Mouse (Mus musculus) spleen, postnatal 14 days (tissue): ENCODE measurements around the gene Sulf2.

ENCODE experiments used
- DNase-seq, 2 experiments: peaks; one replicate each; pipeline ENCODE4 v3.0.0; 2021 to 2022; ENCODE audit warnings: low spot score in 2 of 2

The Sulf2 gene

DNA sequence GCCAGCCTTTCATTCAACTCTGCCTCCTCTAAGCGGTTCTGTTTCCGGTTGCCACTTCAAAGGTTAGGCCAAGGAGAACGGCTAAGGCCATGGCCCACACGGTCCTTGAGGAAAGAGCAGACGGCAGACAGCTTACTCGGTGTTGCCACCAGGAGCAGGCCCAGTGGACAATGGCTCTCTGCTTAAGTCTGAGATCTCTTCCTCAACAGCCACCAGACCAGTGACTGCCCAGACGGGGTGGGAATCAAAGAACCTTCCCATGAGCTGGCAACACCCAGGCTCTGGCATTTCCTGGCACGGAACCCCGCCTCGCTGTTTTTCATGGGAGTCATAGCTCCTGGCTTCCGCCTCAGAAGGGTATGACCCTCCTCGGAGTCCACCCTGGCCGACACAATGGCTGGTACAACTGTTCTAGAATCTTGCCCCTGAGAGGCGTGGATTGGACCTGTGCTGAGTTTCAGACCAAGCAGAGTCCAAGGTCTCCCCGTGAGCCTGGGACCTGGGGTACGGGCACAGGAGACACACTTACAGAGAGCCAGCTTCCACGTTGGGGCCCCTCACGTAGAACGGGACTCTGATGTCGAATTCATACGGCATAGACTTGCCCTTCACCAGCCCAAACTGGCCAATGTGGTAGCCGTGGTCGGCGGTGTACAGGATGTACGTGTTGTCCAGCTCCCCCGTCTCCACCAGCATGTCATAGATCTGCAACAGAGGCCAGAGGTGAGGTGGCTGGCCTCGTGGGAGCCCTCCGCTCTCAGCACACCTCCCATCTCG is 68.8 kb downstream of the Sulf2 start:
- no peak for DNase-seq

GRCm38 (mm10) chr2:166085780-166086179 is 69.7 kb downstream of the Sulf2 start:
- DNase-seq, result no peak

- peak in 1 of 2 experiments; percentile 34 for DNase-seq
These were observed 70.5 kb downstream of the Sulf2 start for GRCm38 (mm10) chr2:166084964-166085363.

DNA sequence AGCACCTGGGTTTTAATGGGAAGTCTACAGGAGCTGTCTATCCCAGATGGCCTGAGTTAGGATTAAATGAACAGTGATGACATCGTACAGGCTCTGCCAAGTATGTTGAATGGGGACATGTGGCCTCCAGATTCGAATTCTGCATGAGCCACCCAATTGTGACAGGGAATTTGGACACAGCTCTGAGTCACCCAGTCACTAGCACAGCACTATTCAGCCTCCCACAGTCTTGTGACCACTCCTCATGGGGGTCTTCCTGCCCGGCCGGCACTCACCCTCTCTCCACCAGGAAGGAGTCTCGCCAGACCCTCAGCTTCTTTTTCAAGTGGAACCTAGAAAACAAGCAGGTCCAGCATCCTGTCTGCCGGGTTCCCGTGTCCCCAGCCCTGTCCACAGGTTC is 71.4 kb downstream of the Sulf2 start:
- no peak for DNase-seq

DNA sequence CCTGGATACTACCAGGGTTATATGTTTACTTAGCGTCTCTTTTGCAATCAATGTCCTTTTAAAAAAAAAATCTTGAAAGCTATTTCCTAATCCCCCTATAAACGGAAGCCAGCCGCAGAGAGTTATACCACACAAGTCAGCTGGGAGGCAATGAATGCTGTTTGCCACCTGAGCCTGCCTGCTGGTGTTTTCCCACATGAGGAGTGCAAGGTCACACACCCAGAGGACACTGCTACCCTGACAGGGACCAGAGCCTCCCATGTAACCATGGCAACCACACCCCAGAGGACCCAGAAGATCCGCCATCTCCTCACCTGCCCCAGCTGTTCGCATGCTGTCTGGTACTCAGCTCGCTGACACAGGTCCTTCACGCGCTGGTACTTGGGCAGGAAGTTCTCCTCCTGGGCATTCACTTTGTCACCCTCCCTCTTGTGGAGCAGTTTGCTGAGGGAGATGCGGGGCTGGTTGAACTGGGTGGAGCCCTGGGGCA is 71.9 kb downstream of the Sulf2 start:
- no peak for DNase-seq

- no peak for DNase-seq
These were observed 72.8 kb downstream of the Sulf2 start for GRCm38 (mm10) chr2:166082661-166083060.

DNA sequence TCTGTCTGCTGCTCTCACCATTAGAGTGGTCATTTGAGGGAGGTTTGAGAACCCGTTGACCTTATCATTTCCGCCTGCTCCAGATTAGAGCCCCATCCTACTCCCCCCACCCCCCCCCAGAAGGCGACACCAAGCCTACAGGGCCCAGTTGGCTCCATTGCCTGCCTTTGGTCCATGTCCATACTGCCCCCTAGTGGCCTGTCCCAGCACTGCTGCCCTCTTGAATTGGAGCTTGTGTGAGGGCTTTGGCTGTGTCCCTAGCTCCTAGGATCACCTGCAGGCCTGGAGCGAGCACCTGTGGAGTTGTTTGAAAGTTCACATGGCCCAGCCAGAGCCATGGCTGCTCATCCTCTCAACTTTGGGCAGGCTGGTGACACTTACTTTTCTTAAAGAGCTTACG is 73.3 kb downstream of the Sulf2 start:
- peak; percentile 44 to 71 for DNase-seq

DNA sequence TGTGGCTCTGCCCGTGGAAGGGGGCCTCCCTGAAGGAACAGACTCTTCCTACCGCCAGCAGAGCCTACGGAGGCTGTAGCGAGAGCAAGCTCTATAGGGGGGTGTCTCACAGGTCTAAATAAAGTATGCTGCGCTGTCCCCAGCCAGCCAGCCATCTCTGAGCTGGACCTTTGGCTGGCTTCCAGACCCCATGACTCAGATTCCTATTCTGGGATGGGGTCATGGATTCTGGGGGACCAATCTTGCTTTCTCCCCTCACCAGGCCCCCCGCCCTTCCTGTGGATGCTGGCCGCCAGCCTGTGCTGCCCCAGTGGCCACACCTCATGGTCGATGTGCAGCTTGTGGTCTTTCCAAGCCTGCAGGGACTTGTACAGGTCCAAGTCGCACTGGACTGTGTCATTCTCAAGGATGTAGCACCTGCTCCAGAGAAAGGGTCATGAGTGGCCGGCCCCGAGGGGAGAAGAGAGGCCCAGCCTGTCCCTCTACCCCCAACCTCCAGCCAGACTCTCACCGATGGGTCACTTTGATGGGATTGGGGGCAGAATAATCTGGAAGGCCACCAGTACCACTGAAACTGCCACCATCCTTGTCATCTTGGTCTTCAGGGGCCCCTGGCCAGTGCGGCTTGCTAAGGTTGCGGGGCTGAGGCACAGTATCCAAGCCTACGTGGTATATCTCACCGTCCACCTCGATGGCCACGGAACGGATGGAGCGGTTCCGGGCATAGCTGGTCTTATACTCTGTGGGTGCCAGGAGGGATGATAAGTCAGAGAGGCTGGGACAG is 74.3 kb downstream of the Sulf2 start:
- no peak for DNase-seq

DNA sequence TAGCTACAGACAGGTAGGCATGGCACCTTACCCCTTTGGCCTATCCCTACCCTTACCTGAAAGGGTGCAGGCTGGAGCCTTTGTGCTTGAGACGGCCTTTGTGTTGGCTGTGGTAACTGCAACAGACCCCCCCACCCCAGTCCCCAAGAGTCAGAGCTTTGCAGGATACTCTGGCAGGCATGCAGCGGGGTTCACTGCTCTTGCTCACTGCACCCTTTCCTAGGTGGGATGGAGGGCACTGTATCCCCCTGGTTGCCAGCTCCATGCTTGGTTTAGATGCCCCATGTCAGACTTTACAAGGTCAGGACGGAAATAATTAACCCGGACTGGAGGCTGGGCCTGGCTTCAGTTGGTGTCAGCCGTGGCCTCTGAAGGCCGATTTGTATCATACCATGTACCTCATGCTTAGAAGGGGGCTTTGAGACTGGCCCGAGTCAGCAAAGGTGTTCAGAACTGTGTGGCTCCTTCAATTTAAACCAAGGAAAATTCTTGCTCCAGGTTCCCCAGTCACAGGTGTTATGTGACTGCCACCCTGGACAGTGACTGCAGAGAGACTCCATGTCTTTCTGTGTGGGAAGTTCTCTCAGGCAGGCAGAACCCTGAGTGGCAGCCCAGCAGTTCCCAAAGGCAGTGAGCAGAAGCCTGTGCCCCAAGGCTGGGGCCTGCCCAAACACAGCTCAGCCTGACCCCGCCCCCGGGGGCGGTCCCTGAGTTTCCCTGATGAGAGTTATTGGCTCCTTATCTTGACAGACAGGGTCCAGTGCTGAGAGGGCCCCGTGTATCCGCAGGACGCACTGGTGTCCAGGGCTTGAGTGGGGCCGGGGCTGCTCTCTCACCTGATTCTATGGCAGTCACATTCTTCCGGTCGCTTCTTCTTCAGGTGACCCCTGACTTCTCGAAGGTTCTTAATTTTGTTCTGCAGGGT is 75.2 kb downstream of the Sulf2 start:
- DNase-seq, result no peak

GRCm38 (mm10) chr2:166079231-166079630 is 76.2 kb downstream of the Sulf2 start:
- DNase-seq, result no peak

DNA sequence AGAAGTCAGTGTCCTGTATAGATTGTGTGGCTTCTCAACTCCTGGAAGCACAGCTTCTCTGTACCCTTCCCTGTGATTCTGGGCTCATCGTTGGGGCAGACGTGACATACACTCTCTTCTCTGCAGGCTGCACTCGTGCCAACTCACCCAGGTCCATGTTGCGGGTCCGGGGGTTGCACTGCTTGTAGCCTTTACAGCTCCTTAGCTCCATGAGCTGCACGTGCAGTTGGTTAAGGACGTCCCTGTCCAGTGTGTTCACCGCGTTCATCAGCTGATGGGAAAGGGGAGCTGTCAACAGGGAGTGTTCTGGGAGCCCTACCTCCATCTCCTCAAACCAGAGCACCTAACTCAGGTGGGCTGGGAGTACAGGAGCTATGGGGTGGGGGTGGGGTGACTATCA is 78.1 kb downstream of the Sulf2 start:
- DNase-seq, result no peak

- DNase-seq, result no peak
These were observed 81.1 kb downstream of the Sulf2 start for GRCm38 (mm10) chr2:166074322-166074721.

GRCm38 (mm10) chr2:166073082-166073481 is 82.4 kb downstream of the Sulf2 start:
- DNase-seq, result no peak

DNA sequence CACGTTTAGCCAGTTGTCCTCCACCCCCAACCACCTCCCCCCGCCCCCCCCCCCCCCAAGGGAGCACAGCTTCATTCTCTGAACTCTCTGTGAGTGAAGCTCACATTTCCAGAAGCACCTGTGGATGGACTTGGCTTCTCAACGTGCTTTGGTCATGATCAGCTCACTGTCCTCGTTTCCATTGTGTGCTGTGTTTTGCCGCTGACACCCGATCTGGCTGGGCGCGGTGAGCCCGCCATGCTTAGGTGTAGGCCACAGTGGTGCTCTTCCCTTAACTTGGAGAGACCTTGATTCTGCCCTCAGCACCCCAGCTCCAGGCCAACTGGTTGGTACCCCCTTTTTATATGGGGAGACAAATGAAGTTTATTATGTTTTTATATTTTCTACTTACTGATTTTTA is 83.6 kb downstream of the Sulf2 start:
- DNase-seq, result no peak

DNA sequence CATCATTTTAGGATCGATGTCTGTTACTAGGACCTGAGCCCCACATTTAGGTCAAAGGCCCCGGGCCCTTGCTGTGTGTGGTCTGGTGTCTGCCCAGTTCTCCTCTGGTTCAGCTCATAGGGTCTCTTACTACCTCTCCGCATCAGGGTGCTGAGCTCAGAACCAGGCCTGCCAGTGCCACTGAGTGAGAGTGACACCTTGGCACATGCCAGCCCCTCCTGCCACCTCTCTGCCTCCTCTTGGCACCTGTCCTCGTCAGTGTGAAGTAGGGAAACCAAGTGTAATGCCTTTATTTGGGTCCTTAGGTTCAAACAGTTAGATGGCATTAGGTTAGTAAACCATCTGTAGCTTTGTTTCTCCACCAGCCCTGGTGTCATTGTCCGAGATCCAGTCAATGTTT is 84.0 kb downstream of the Sulf2 start:
- DNase-seq, result no peak

DNA sequence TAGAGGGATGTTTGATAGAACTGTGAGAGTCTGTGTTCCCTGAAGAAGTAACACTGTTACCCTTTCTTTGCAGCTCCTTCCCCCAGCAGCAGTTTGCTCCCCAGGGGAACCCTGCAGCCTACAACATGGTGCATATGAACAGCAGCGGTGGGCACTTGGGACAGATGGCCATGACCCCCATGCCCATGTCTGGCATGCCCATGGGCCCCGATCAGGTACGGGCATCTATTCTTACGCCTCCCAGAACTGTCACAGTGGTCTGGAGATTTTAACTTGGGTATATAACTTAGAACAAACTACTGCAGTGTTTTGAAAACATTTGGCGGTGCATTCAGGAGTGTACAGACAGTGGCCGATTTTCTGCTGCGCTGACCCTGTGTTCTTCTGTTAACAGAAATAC is 85.7 kb downstream of the Sulf2 start:
- DNase-seq, result no peak

DNA sequence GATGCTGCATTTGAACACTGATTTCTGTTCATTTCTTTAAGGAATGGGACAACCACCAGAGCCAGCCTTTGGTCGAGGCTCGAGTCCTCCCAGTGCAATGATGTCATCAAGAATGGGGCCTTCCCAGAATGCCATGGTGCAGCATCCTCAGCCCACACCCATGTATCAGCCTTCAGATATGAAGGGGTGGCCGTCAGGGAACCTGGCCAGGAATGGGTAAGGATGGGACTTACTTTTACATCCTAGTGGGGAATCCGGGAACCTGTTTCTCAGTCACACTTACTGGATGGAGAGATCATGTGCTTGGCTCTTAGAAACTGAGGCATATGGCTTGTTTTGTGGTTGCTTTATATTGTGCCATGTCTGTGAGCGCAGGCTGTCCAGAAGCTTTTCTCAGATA is 86.3 kb downstream of the Sulf2 start:
- DNase-seq, result no peak

- no peak for DNase-seq
These were observed 87.2 kb downstream of the Sulf2 start for GRCm38 (mm10) chr2:166068261-166068660.

GRCm38 (mm10) chr2:166066434-166066833 is 89.0 kb downstream of the Sulf2 start:
- no peak for DNase-seq

GRCm38 (mm10) chr2:166062431-166062830 is 93.0 kb downstream of the Sulf2 start:
- no peak for DNase-seq

GRCm38 (mm10) chr2:166062008-166062407 is 93.5 kb downstream of the Sulf2 start:
- DNase-seq, result no peak
